Mouse (Mus musculus) forebrain, embryonic 12.5 days (tissue): ENCODE data around the gene Lgals12. TPM values are rescaled to one million over a fixed set of nuclear protein-coding genes. Genes with fewer than 3 reads are reported as not detected.

Source experiments
- ATAC-seq: fragments of 200-750 bp; cut with Nextera tagmentation; 2 replicates; pipeline ENCODE4 v1.8.0; 2017; ENCODE audit warnings: moderate TSS enrichment; ENCODE audit not compliant: low FRiP score
- H3K27ac ChIP-seq: fragments of 300-500 bp; sonication (generic); 2 replicates; pipeline ENCODE4 v1.5.1; 2016; ENCODE audit warnings: mild to moderate bottlenecking
- H3K27me3 ChIP-seq: fragments of 300-500 bp; sonication (generic); 2 replicates; pipeline ENCODE4 v1.6.1; 2016; ENCODE audit warnings: mild to moderate bottlenecking
- H3K36me3 ChIP-seq: fragments of 300-500 bp; sonication (generic); replicated peaks from 2 replicates; pipeline ENCODE4 v1.6.1; 2016; ENCODE audit warnings: mild to moderate bottlenecking
- H3K4me1 ChIP-seq: fragments of 300-500 bp; sonication (generic); 2 replicates; pipeline ENCODE4 v1.6.1; 2016
- H3K4me2 ChIP-seq: fragments of 300-500 bp; sonication (generic); 2 replicates; pipeline ENCODE4 v1.6.1; 2016; ENCODE audit warnings: mild to moderate bottlenecking, moderate library complexity
- H3K4me3 ChIP-seq: fragments of 300-500 bp; sonication (generic); replicated peaks from 2 replicates; pipeline ENCODE4 v1.5.1; 2016; ENCODE audit warnings: mild to moderate bottlenecking
- H3K9ac ChIP-seq: fragments of 300-500 bp; sonication (generic); 2 replicates; pipeline ENCODE4 v1.6.1; 2016; ENCODE audit warnings: mild to moderate bottlenecking
- H3K9me3 ChIP-seq: fragments of 300-500 bp; sonication (generic); 2 replicates; pipeline ENCODE4 v1.6.1; 2016
- WGBS: fragments of 180-500 bp; shearing (Covaris S2); methylation state at CpG from one replicate; pipeline ENCODE4 v1.1.7; 2016; 5-methylcytosine and 5-hydroxymethylcytosine counted together
- polyA plus RNA-seq: library from polyadenylated mRNA; unstranded; fragments of >200 nt; fragmentation: Nextera tagmentation; extraction: Ambion mirVana; gene quantifications from 2 replicates; pipeline ENCODE4 v1.2.1, GENCODE M21; 2016

The Lgals12 gene
- polyA plus RNA-seq, 1 experiment from 2014 or later: 0.10 TPM

DNA sequence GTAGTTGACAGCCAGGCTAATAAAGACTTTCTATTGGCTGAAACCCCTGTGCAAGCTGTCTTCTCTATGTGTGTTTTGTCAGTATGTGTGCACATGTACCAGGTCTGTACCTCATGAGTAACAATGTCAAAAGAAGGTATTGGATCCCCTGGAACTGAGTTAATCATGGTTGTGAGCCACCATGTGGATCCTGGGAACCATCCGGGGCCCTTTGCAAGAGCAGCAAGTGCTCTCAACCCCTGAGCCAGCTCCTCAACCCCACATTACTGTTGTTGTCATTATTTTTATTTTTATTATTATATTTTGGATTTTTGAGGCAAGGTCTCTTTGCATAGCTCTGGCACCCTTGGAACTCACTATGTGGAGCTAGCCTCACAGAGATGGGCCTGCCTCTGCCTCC is 50.4 kb downstream of the Lgals12 start:
- 86% methylated on average over 1 of the region's 1 CpGs for WGBS
- peaks cover 13% of the 10 kb centered on the region; the same call in 1 of the 2 replicates for H3K27me3 ChIP-seq
- no peak overlapping the region for H3K27ac ChIP-seq
- H3K9me3 ChIP-seq: no peaks in the 10 kb centered on the region
- H3K36me3 ChIP-seq: no peaks in the 10 kb centered on the region
- H3K4me3 ChIP-seq: no peak overlapping the region
- no peak for ATAC-seq
- peaks cover 5% of the 10 kb centered on the region; the same call in 1 of the 2 replicates for H3K4me1 ChIP-seq
- no peak overlapping the region for H3K9ac ChIP-seq
- H3K4me2 ChIP-seq: no peak overlapping the region

DNA sequence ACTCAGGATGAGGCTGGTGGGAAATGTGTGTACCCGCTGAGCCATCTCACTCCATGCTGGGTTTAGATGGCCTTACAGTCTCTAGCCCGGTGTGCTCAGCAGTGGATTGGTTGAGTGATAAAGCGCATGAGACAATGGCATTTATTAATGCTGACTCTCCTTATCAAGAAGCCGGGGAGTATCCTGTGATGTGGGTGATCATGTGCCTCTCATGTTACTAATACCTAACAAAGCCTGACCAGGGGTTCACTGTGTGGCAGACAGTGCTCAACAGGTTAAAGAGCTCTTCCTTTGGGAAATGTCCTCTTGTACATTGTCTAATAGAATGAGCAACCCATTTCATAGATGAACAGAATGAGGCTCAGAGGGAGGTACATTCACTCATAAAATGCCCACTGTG is 52.1 kb downstream of the Lgals12 start:
- no peaks in the 10 kb centered on the region for H3K36me3 ChIP-seq
- peaks cover 5% of the 10 kb centered on the region; the same call in 1 of the 2 replicates for H3K4me1 ChIP-seq
- no peak overlapping the region for H3K4me2 ChIP-seq
- no peak overlapping the region for H3K27ac ChIP-seq
- H3K9me3 ChIP-seq: no peaks in the 10 kb centered on the region
- H3K27me3 ChIP-seq: peaks cover 13% of the 10 kb centered on the region; the same call in 1 of the 2 replicates
- no peak for ATAC-seq
- no peak overlapping the region for H3K4me3 ChIP-seq
- WGBS: 68% methylated on average over 4 of the region's 4 CpGs
- H3K9ac ChIP-seq: no peak overlapping the region

DNA sequence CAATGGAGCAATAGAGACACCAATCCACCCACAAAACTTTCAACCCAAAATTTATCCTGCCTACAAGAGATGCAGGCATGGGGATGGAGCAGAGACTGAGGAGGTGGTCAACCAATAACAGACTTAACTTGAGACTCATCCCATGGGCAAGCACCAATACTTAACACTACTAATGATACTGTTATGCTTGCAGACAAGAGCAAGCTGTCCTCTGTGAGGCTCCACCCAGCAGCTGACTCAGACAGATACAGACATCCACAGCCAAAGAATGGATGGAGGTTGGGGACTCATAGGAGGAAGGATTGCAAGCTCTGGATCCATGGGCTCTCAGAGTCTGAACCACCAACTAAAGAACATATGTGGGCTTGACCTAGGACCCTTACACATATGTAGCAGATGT is 53.6 kb downstream of the Lgals12 start:
- no peaks in the 10 kb centered on the region for H3K36me3 ChIP-seq
- ATAC-seq: no peak
- H3K27ac ChIP-seq: no peak overlapping the region
- peaks cover 13% of the 10 kb centered on the region; the same call in 1 of the 2 replicates for H3K27me3 ChIP-seq
- no peak overlapping the region for H3K4me2 ChIP-seq
- H3K9ac ChIP-seq: no peak overlapping the region
- H3K9me3 ChIP-seq: no peaks in the 10 kb centered on the region
- H3K4me3 ChIP-seq: no peak overlapping the region
- peaks cover 5% of the 10 kb centered on the region; the same call in 1 of the 2 replicates for H3K4me1 ChIP-seq

DNA sequence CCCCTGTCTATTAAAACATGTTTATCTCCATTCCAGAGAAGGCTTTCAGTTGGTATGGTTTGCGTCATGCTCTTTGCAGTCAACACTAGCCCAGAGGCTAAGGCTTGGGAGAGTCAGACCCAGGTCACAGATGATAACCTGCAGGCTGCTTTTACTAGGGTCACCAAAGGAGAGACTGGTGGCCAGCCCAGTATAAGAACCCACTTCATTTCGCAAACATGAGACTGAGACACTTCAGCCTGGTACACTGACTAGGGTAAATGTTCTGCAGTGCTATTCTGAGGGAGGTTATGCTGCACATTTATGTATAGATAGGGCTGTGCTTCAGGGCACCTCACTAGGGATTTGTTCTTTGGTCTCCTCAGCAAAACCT is 54.7 kb downstream of the Lgals12 start:
- 85% methylated on average over 2 of the region's 2 CpGs for WGBS
- ATAC-seq: no peak
- H3K9ac ChIP-seq: no peak overlapping the region
- no peaks in the 10 kb centered on the region for H3K36me3 ChIP-seq
- no peak overlapping the region for H3K4me2 ChIP-seq
- H3K27ac ChIP-seq: no peak overlapping the region
- H3K9me3 ChIP-seq: no peaks in the 10 kb centered on the region
- no peak overlapping the region for H3K4me3 ChIP-seq
- H3K27me3 ChIP-seq: 0 out of 2 replicates have a peak, but pooled peaks cover 4% of the 10 kb centered on the region
- no peaks in the 10 kb centered on the region for H3K4me1 ChIP-seq

DNA sequence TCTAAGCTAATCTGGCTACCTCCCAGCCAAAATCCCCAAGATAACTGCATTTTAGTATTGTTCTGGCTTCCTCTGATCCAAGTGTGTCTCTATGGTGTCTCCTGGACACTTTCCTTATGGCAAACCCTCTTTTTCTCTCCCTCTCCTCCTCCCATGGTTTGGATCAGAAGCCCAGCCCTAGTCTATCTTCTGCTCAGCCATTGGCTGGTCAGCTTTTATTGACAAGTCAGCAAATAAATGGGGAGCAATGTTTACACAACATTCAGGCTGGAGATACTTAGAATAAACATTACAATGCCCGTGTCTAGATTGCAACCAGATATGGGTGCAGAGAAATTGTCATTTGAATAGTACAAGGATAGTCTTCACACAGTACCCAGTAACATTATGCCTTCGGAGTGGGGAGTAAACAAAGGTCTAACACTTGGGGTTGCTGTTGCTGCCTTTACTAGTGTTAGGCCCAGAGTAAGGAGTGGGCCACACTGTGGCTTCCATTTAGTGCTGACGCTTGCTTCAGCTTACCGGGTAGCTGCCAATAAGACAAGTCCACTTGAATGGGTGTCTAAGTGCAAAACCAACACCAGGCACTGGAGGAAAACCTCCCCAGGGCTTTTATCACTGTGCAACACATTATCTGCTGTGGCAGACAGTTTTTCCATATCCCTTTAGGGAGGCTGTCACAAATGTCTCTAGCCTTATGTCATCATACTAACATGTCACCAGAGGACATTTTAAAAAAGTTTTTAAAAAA is 55.3 kb downstream of the Lgals12 start:
- WGBS: 76% methylated on average over 4 of the region's 4 CpGs
- Histone ChIP-seq H3K4me1 (no peaks in the 10 kb centered on the region), H3K36me3 (no peaks in the 10 kb centered on the region), H3K4me2 (no peak overlapping the region), H3K4me3 (no peak overlapping the region), H3K9ac (no peak overlapping the region), H3K27me3 (0 out of 2 replicates have a peak, but pooled peaks cover 4% of the 10 kb centered on the region), H3K27ac (no peak overlapping the region), H3K9me3 (no peaks in the 10 kb centered on the region)
- ATAC-seq: no peak

DNA sequence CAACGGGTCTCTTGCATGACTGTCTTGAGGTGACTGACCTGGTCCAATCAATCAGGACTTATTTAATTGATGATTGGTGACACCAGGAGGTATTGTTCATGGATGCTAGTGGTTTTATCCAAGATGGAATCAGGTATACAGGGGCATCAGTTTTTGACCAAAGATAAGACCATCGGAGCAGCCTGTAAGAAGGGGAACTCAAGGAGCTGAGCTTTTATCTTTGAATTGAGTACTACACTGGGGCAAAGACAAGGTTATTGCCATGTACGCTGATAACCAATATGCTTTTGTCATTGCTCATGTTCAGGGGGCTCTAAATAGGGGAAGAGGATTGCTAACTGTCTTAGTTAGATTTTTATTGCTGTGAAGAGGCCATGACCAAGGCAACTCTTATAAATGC is 58.1 kb downstream of the Lgals12 start:
- 0 out of 2 replicates have a peak, but pooled peaks cover 3% of the 10 kb centered on the region for H3K9me3 ChIP-seq
- no peak overlapping the region for H3K9ac ChIP-seq
- H3K4me2 ChIP-seq: no peak overlapping the region
- ATAC-seq: no peak
- H3K27ac ChIP-seq: no peak overlapping the region
- no peaks in the 10 kb centered on the region for H3K36me3 ChIP-seq
- no peaks in the 10 kb centered on the region for H3K4me1 ChIP-seq
- H3K27me3 ChIP-seq: no peaks in the 10 kb centered on the region
- 88% methylated on average over 3 of the region's 3 CpGs for WGBS
- no peak overlapping the region for H3K4me3 ChIP-seq

Other genes with a start within 250 kb of the Lgals12 start
- gene Spindoc, start 224.2 kb downstream of the Lgals12 start, polyA plus RNA-seq: 41.9 and 42.4 TPM in 2 replicates
- gene 2700081O15Rik, start 189.6 kb downstream of the Lgals12 start, polyA plus RNA-seq: 16.3 and 18.6 TPM in 2 replicates
- gene Rtn3, start 123.9 kb downstream of the Lgals12 start, polyA plus RNA-seq: 383 and 409 TPM in 2 replicates
- gene Atl3, start 113.2 kb downstream of the Lgals12 start, polyA plus RNA-seq: 8.4 and 9.2 TPM in 2 replicates
- gene Pla2g16, start 49.7 kb downstream of the Lgals12 start, polyA plus RNA-seq: 4.4 and 5.0 TPM in 2 replicates
- gene Hrasls5, start 5.3 kb upstream of the Lgals12 start, polyA plus RNA-seq: not detected in 2 replicates
- not detected in 2 replicates for gene Slc22a19, start 104.1 kb upstream of the Lgals12 start, polyA plus RNA-seq
- not detected in 2 replicates for gene Slc22a26, start 195.5 kb upstream of the Lgals12 start, polyA plus RNA-seq